In the genomic region with DNA sequence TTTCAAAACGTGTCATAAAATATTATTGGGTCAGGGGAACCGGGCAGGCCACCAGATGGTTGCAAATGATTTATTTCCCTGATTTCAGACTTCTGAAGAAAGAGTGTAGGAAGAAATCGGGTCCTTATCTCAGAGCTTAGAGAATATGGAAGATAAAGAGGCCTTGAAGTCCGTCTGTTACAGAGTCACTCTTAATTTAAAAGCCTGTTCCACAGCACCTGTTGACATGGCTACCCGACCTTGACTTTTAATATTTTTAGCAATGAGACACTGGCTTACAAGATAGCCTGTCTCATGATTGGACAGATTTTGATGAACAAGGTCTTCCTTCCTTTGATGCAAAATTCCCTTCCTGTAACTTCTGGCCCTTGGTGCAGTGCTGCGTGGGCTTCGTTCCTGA, we compare ENCODE assay signal across 15 mouse cellular contexts.
"Had no signal": no experiment of that assay in that cellular context is flagged by ENCODE, and none has a peak within 500 bp of the region (broad histone marks: within the 10 kb centered on the region; RNA-seq: fewer than 3 reads in every experiment).

No protein-coding gene starts in this region.

- ATAC-seq: lung, postnatal 0 days had no signal

- H3K9ac ChIP-seq: kidney, embryonic 15.5 days; limb, embryonic 13.5 days; stomach, embryonic 15.5 days had no signal

- H3K9me3 ChIP-seq: kidney, embryonic 15.5 days; limb, embryonic 13.5 days; liver, embryonic 13.5 days; midbrain, embryonic 10.5 days; stomach, embryonic 15.5 days had no signal

- H3K4me1 ChIP-seq: stomach, embryonic 15.5 days had no signal

- H3K27me3 ChIP-seq: kidney, embryonic 15.5 days; limb, embryonic 13.5 days; liver, embryonic 13.5 days; stomach, embryonic 15.5 days had no signal

- H3K36me3 ChIP-seq: liver, embryonic 13.5 days; stomach, embryonic 15.5 days had no signal

- H3K27ac ChIP-seq: kidney, embryonic 15.5 days; limb, embryonic 13.5 days; liver, embryonic 13.5 days; midbrain, embryonic 10.5 days; stomach, embryonic 15.5 days had no signal

- H3K4me2 ChIP-seq: kidney, embryonic 15.5 days; limb, embryonic 13.5 days; stomach, embryonic 15.5 days had no signal

- H3K4me3 ChIP-seq: kidney, embryonic 15.5 days; limb, embryonic 13.5 days; liver, embryonic 13.5 days; midbrain, embryonic 10.5 days; myocyte; stomach, embryonic 15.5 days had no signal

- DNase-seq: kidney, postnatal 14 days; left cerebral cortex, postnatal 4 days; liver, embryonic 13.5 days; lung, adult 2 months; lung, postnatal 4 days; midbrain, embryonic 14.5 days; right cerebral cortex, postnatal 14 days; thymus, adult 2 months; thymus, postnatal 25 days had no signal
